Mouse (Mus musculus): ENCODE data around the gene Anapc1. TPM values are rescaled to one million over a fixed set of nuclear protein-coding genes. Genes with fewer than 3 reads are reported as not detected.
A peak's percentile ranks its signal among the peaks of the same experiment; 100 is the strongest.
"Not testable (repeated sequence)": the region's sequence is repeated elsewhere in the genome, so short reads cannot be mapped to it uniquely, and the experiment has no call there.

Gene Anapc1
- polyA plus RNA-seq, 1 experiment from 2014 or later, result 39.8 TPM

DNA sequence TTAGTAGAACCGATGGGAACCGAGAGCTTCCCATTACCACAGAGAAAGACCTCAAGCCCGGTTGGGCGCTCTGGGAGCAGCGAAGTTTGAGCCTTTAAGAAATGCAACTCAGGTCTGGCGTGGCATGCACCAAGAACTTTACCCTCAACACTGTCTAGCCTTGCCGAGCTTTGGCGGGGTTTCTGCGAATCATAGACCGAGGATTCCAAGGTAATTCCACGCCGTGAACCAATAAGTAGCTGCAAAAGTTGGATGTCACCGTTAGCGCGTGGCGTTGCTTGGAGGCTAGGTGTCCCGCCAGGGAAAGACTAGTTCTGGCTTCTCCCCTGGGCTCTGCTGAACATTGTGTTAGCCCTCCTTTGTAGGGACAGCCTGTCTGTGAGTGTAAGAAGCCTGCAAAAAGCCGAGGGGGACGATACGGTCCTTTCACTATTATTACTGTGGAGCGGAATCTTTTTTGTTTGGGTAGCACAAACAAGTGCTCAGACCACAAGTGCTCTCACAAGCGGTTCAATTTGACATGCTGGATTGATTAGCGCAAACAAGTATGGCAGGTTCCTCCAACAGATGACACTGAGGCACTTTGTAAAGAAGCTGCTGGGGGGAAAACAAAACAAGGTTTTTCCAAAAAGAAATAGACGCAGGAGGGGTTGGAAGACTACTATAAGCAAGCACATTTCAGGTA, 12.2 kb upstream of the Anapc1 start:
- 1% methylated on average over 24 of the region's 24 CpGs for WGBS
- H3K9me3 ChIP-seq (ENCODE audit: control insufficient read depth, low read length), result no peaks in the 10 kb centered on the region
- peak overlapping the region; percentile 95 for H3K9ac ChIP-seq (ENCODE audit: low read depth, low read length)
- H3K27me3 ChIP-seq (replicated peaks; ENCODE audit: control insufficient read depth, insufficient read depth, low read length), result no peaks in the 10 kb centered on the region
- ATAC-seq, result peak; percentile 56
- peak overlapping the region; percentile 96 for H3K27ac ChIP-seq (ENCODE audit: low read length)
- no peaks in the 10 kb centered on the region for H3K36me3 ChIP-seq (ENCODE audit: control insufficient read depth, insufficient read depth, low read length)
- H3K4me3 ChIP-seq (ENCODE audit: low read length), result peak overlapping the region; percentile 83
- peak overlapping the region; percentile 53 for H3K4me2 ChIP-seq (ENCODE audit: low read depth, low read length)
- peaks cover 6% of the 10 kb centered on the region; the same call in 1 of the 2 replicates for H3K4me1 ChIP-seq (ENCODE audit: control insufficient read depth, insufficient read depth, low read length)

DNA sequence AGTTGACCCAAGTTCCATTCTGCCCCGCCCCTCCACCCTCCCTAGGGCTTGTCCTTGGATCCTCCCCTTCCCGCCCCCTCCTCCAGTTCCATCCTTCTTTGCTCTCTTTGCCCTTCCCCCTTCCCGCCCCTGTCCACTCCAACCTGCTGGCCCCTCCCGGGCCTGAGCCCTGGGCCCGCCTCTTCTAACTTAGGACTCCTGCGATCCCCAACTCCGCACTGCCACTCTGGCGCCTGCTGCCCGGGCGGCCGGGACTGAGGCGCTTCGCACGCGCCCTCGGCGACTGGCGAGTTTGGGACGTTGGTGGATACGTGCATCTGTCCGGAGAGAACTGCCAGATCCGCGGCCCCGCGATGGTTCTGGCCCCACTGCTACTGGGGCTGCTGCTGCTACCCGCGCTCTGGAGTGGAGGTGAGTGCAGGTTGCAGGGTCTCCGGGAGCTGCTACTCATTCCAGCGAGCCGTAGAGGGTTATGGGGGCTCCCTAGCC, 11.5 kb upstream of the Anapc1 start, which contains the start of gene Mertk:
Gene Mertk (plus strand): TSS at position 264 of the 489 bp plus-strand sequence.
- Histone ChIP-seq H3K27me3 (replicated peaks; ENCODE audit: control insufficient read depth, insufficient read depth, low read length) (no peaks in the 10 kb centered on the region), H3K4me1 (ENCODE audit: control insufficient read depth, insufficient read depth, low read length) (peaks cover 6% of the 10 kb centered on the region; the same call in 1 of the 2 replicates), H3K36me3 (ENCODE audit: control insufficient read depth, insufficient read depth, low read length) (no peaks in the 10 kb centered on the region), H3K4me3 (ENCODE audit: low read length) (peak within 1 kb of the TSS; percentile 83), H3K4me2 (ENCODE audit: low read depth, low read length) (peak within 1 kb of the TSS; percentile 53), H3K9ac (ENCODE audit: low read depth, low read length) (peak within 1 kb of the TSS; percentile 95), H3K27ac (ENCODE audit: low read length) (peak within 1 kb of the TSS; percentile 96), H3K9me3 (ENCODE audit: control insufficient read depth, low read length) (no peaks in the 10 kb centered on the region)
- WGBS, result under 1% methylated on average over 30 of the region's 30 CpGs
- peak; percentile 93 for ATAC-seq

GRCm38 (mm10) chr2:128698140-128698692, 11.0 kb upstream of the Anapc1 start:
- H3K36me3 ChIP-seq (ENCODE audit: control insufficient read depth, insufficient read depth, low read length), result no peaks in the 10 kb centered on the region
- WGBS, result under 1% methylated on average over 14 of the region's 14 CpGs
- peak; percentile 90 for ATAC-seq
- H3K9me3 ChIP-seq (ENCODE audit: control insufficient read depth, low read length), result no peaks in the 10 kb centered on the region
- H3K4me3 ChIP-seq (ENCODE audit: low read length), result peak overlapping the region; percentile 83
- peak overlapping the region; percentile 53 for H3K4me2 ChIP-seq (ENCODE audit: low read depth, low read length)
- no peaks in the 10 kb centered on the region for H3K27me3 ChIP-seq (replicated peaks; ENCODE audit: control insufficient read depth, insufficient read depth, low read length)
- peak overlapping the region; percentile 95 for H3K9ac ChIP-seq (ENCODE audit: low read depth, low read length)
- H3K4me1 ChIP-seq (ENCODE audit: control insufficient read depth, insufficient read depth, low read length), result peaks cover 6% of the 10 kb centered on the region; the same call in 1 of the 2 replicates
- H3K27ac ChIP-seq (ENCODE audit: low read length), result peak overlapping the region; percentile 96

DNA sequence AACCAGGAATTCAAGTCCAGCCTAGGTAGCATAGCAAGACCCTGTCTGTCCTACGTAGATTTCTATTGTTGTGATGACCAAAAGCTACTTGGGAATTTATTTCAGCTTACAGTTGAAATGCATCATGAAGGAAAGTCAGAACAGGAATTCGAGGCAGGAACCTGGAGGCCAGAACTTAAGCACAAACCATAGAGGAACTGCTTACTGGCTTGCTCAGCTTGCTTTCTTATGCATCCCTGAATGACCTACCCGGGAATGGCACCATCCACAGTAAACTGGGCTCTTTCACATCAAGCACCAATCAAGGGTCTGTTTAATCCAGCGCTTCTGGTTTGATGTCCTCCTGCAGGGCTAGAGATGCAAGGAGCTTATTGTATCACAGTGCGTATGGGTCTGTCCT, 10.4 kb upstream of the Anapc1 start:
- H3K4me3 ChIP-seq (ENCODE audit: low read length), result no peak overlapping the region
- H3K27me3 ChIP-seq (replicated peaks; ENCODE audit: control insufficient read depth, insufficient read depth, low read length), result no peaks in the 10 kb centered on the region
- peak overlapping the region; percentile 53; the same call in 1 of the 2 replicates for H3K4me2 ChIP-seq (ENCODE audit: low read depth, low read length)
- H3K9me3 ChIP-seq (ENCODE audit: control insufficient read depth, low read length), result no peaks in the 10 kb centered on the region
- H3K36me3 ChIP-seq (ENCODE audit: control insufficient read depth, insufficient read depth, low read length), result no peaks in the 10 kb centered on the region
- peak overlapping the region; percentile 96; the same call in 1 of the 2 replicates for H3K27ac ChIP-seq (ENCODE audit: low read length)
- peaks cover 6% of the 10 kb centered on the region; the same call in 1 of the 2 replicates for H3K4me1 ChIP-seq (ENCODE audit: control insufficient read depth, insufficient read depth, low read length)
- ATAC-seq, result no peak
- peak overlapping the region; percentile 95; the same call in 1 of the 2 replicates for H3K9ac ChIP-seq (ENCODE audit: low read depth, low read length)
- WGBS, result 50% methylated on average over 5 of the region's 5 CpGs

- Histone ChIP-seq H3K27ac (ENCODE audit: low read length) (peak overlapping the region; percentile 55), H3K9ac (ENCODE audit: low read depth, low read length) (no peak overlapping the region), H3K9me3 (ENCODE audit: control insufficient read depth, low read length) (no peaks in the 10 kb centered on the region), H3K4me1 (ENCODE audit: control insufficient read depth, insufficient read depth, low read length) (peaks cover 6% of the 10 kb centered on the region; the same call in 1 of the 2 replicates), H3K4me3 (ENCODE audit: low read length) (no peak overlapping the region), H3K27me3 (replicated peaks; ENCODE audit: control insufficient read depth, insufficient read depth, low read length) (no peaks in the 10 kb centered on the region), H3K4me2 (ENCODE audit: low read depth, low read length) (no peak overlapping the region), H3K36me3 (ENCODE audit: control insufficient read depth, insufficient read depth, low read length) (no peaks in the 10 kb centered on the region)
- WGBS, result 88% methylated on average over 1 of the region's 1 CpGs
- no peak for ATAC-seq
These were observed 9.9 kb upstream of the Anapc1 start for GRCm38 (mm10) chr2:128697047-128697446.

- Histone ChIP-seq H3K4me1 (ENCODE audit: control insufficient read depth, insufficient read depth, low read length) (peaks cover 6% of the 10 kb centered on the region; the same call in 1 of the 2 replicates), H3K4me3 (ENCODE audit: low read length) (no peak overlapping the region), H3K36me3 (ENCODE audit: control insufficient read depth, insufficient read depth, low read length) (no peaks in the 10 kb centered on the region), H3K27ac (ENCODE audit: low read length) (peak overlapping the region; percentile 55), H3K4me2 (ENCODE audit: low read depth, low read length) (no peak overlapping the region), H3K27me3 (replicated peaks; ENCODE audit: control insufficient read depth, insufficient read depth, low read length) (no peaks in the 10 kb centered on the region), H3K9ac (ENCODE audit: low read depth, low read length) (no peak overlapping the region), H3K9me3 (ENCODE audit: control insufficient read depth, low read length) (no peaks in the 10 kb centered on the region)
- 60% methylated on average over 3 of the region's 3 CpGs for whole genome bisulfite sequencing
- peak; percentile 33 for ATAC-seq
These were observed 9.2 kb upstream of the Anapc1 start for GRCm38 (mm10) chr2:128696426-128696825.

GRCm38 (mm10) chr2:128694548-128694947, 7.4 kb upstream of the Anapc1 start:
- Histone ChIP-seq H3K9ac (ENCODE audit: low read depth, low read length) (no peak overlapping the region), H3K4me3 (ENCODE audit: low read length) (no peak overlapping the region), H3K36me3 (ENCODE audit: control insufficient read depth, insufficient read depth, low read length) (no peaks in the 10 kb centered on the region), H3K4me2 (ENCODE audit: low read depth, low read length) (no peak overlapping the region), H3K9me3 (ENCODE audit: control insufficient read depth, low read length) (no peaks in the 10 kb centered on the region), H3K4me1 (ENCODE audit: control insufficient read depth, insufficient read depth, low read length) (peaks cover 4% of the 10 kb centered on the region; the same call in 1 of the 2 replicates), H3K27ac (ENCODE audit: low read length) (no peak overlapping the region), H3K27me3 (replicated peaks; ENCODE audit: control insufficient read depth, insufficient read depth, low read length) (no peaks in the 10 kb centered on the region)
- no peak for ATAC-seq

DNA sequence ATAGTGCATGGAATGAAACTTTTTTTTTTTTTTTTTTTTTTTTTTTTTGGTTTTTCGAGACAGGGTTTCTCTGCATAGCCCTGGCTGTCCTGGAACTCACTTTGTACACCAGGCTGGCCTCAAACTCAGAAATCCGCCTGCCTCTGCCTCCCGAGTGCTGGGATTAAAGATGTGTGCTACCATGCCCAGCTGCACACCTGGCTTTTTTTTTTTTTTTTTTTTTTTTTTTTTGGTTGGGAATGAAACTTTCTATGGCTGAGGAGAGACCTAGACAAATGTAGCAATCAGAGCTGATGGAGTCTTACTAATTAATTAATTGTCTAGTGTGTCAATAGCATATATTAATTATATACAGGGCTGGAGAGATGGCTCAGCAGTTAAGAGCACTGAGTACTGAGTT, 6.6 kb upstream of the Anapc1 start:
- H3K36me3 ChIP-seq (ENCODE audit: control insufficient read depth, insufficient read depth, low read length); H3K9me3 ChIP-seq (ENCODE audit: control insufficient read depth, low read length): not testable (repeated sequence)
- WGBS, result 91% methylated on average over 2 of the region's 3 CpGs

GRCm38 (mm10) chr2:128693236-128693635, 6.0 kb upstream of the Anapc1 start:
- no peak overlapping the region for H3K9ac ChIP-seq (ENCODE audit: low read depth, low read length)
- H3K4me3 ChIP-seq (ENCODE audit: low read length), result no peak overlapping the region
- H3K27me3 ChIP-seq (replicated peaks; ENCODE audit: control insufficient read depth, insufficient read depth, low read length), result no peaks in the 10 kb centered on the region
- H3K36me3 ChIP-seq (ENCODE audit: control insufficient read depth, insufficient read depth, low read length), result no peaks in the 10 kb centered on the region
- WGBS, result 64% methylated on average over 4 of the region's 4 CpGs
- H3K4me2 ChIP-seq (ENCODE audit: low read depth, low read length), result no peak overlapping the region
- no peak for ATAC-seq
- no peaks in the 10 kb centered on the region for H3K9me3 ChIP-seq (ENCODE audit: control insufficient read depth, low read length)
- peaks cover 4% of the 10 kb centered on the region; the same call in 1 of the 2 replicates for H3K4me1 ChIP-seq (ENCODE audit: control insufficient read depth, insufficient read depth, low read length)
- no peak overlapping the region for H3K27ac ChIP-seq (ENCODE audit: low read length)

More for the DNA sequence above, 6.6 kb upstream of the Anapc1 start:
- not testable (repeated sequence) for H3K4me1 ChIP-seq (ENCODE audit: control insufficient read depth, insufficient read depth, low read length); H3K4me2 ChIP-seq (ENCODE audit: low read depth, low read length); H3K4me3 ChIP-seq (ENCODE audit: low read length); ATAC-seq; H3K27me3 ChIP-seq (replicated peaks; ENCODE audit: control insufficient read depth, insufficient read depth, low read length); H3K27ac ChIP-seq (ENCODE audit: low read length); H3K9ac ChIP-seq (ENCODE audit: low read depth, low read length)

Measured in intestine, embryonic 16.5 days (tissue).